Mouse (Mus musculus) heart, embryonic 11.5 days (tissue): ENCODE measurements around the gene Tmem254a. TPM values are rescaled to one million over a fixed set of nuclear protein-coding genes. Genes with fewer than 3 reads are reported as not detected.
"Not testable (repeated sequence)": the region's sequence is repeated elsewhere in the genome, so short reads cannot be mapped to it uniquely, and the experiment has no call there.

Experiments used
- ATAC-seq: fragments of 200-750 bp; cut with Nextera tagmentation; replicated peaks from 2 replicates; pipeline ENCODE4 v1.8.0; 2017; ENCODE audit warnings: moderate library complexity; ENCODE audit not compliant: insufficient number of reproducible peaks, low FRiP score, low TSS enrichment
- H3K27ac ChIP-seq: fragments of 300-500 bp; sonication (generic); 2 replicates; pipeline ENCODE4 v1.5.1; 2014; ENCODE audit warnings: mild to moderate bottlenecking, low read depth, low read length
- H3K27me3 ChIP-seq: fragments of 300-500 bp; sonication (generic); 2 replicates; pipeline ENCODE4 v1.6.1; 2014; ENCODE audit warnings: mild to moderate bottlenecking, low read length, mixed read lengths; ENCODE audit not compliant: control insufficient read depth, insufficient read depth
- H3K36me3 ChIP-seq: fragments of 300-500 bp; sonication (generic); 2 replicates; pipeline ENCODE4 v1.6.1; 2014; ENCODE audit warnings: mild to moderate bottlenecking, low read length, moderate library complexity, mixed read lengths; ENCODE audit not compliant: control insufficient read depth, insufficient read depth
- H3K4me1 ChIP-seq: fragments of 300-500 bp; sonication (generic); 2 replicates; pipeline ENCODE4 v1.6.1; 2014; ENCODE audit warnings: low read length; ENCODE audit not compliant: control insufficient read depth, insufficient read depth
- H3K4me2 ChIP-seq: fragments of 300-500 bp; sonication (generic); 2 replicates; pipeline ENCODE4 v1.6.1; 2014; ENCODE audit warnings: mild to moderate bottlenecking, moderate library complexity
- H3K4me3 ChIP-seq: fragments of 300-500 bp; sonication (generic); 2 replicates; pipeline ENCODE4 v1.5.1; 2014; ENCODE audit warnings: low read depth, low read length
- H3K9ac ChIP-seq: fragments of 300-500 bp; sonication (generic); 2 replicates; pipeline ENCODE4 v1.6.1; 2014; ENCODE audit warnings: mild to moderate bottlenecking, low read depth, low read length, moderate library complexity
- H3K9me3 ChIP-seq: fragments of 300-500 bp; sonication (generic); replicated peaks from 2 replicates; pipeline ENCODE4 v1.6.1; 2016; ENCODE audit warnings: low read length; ENCODE audit not compliant: control insufficient read depth
- WGBS: fragments of 180-500 bp; shearing (Covaris S2); extraction: QIAGEN DNeasy Blood & Tissue Kit; methylation state at CpG from one replicate; pipeline ENCODE4 v1.1.7; 2014; ENCODE audit not compliant: insufficient replicate concordance; 5-methylcytosine and 5-hydroxymethylcytosine counted together
- polyA plus RNA-seq: library from polyadenylated mRNA; unstranded; fragments of >200 nt; fragmentation: Nextera tagmentation; extraction: Ambion mirVana; gene quantifications from 2 replicates; pipeline ENCODE4 v1.2.1, GENCODE M21; 2014

Gene Tmem254a
- polyA plus RNA-seq, result 1.4 and 3.7 TPM in 2 replicates

- H3K27me3 ChIP-seq, ATAC-seq, H3K27ac ChIP-seq, H3K4me3 ChIP-seq, H3K4me1 ChIP-seq, H3K9ac ChIP-seq, H3K36me3 ChIP-seq, H3K9me3 ChIP-seq, H3K4me2 ChIP-seq: not testable (repeated sequence)
- no CpG with 5 or more reads among the region's 10 CpGs for WGBS
These were observed at the start of gene Tmem254a for GRCm38 (mm10) chr14:25927562-25927881. Gene Tmem254a (minus strand): TSS chr14:25927672.

GRCm38 (mm10) chr14:25957861-25958260 is 30.4 kb upstream of the Tmem254a start:
- ATAC-seq, H3K4me1 ChIP-seq, H3K27ac ChIP-seq, H3K27me3 ChIP-seq, H3K4me2 ChIP-seq, H3K4me3 ChIP-seq, H3K9me3 ChIP-seq, H3K9ac ChIP-seq, H3K36me3 ChIP-seq: not testable (repeated sequence)
- WGBS, result no CpG with 5 or more reads among the region's 3 CpGs

- H3K4me3 ChIP-seq, H3K9me3 ChIP-seq, H3K27ac ChIP-seq, H3K4me1 ChIP-seq, H3K9ac ChIP-seq, H3K36me3 ChIP-seq, H3K4me2 ChIP-seq, ATAC-seq, H3K27me3 ChIP-seq: not testable (repeated sequence)
- WGBS, result no CpG with 5 or more reads among the region's 8 CpGs
These were observed 10.5 kb upstream of the Tmem254a start, which contains the start of gene Cphx1 for GRCm38 (mm10) chr14:25938004-25938403. Gene Cphx1 (plus strand): TSS chr14:25938304.

GRCm38 (mm10) chr14:25936867-25937630 is 9.6 kb upstream of the Tmem254a start:
- not testable (repeated sequence) for H3K4me3 ChIP-seq, H3K36me3 ChIP-seq, ATAC-seq, H3K27ac ChIP-seq, H3K9ac ChIP-seq, H3K27me3 ChIP-seq, H3K4me1 ChIP-seq, H3K9me3 ChIP-seq, H3K4me2 ChIP-seq
- no CpG with 5 or more reads among the region's 5 CpGs for whole genome bisulfite sequencing

GRCm38 (mm10) chr14:25926814-25927561 is 484 bp downstream of the Tmem254a start:
- H3K36me3 ChIP-seq, ATAC-seq, H3K4me3 ChIP-seq, H3K27ac ChIP-seq, H3K4me2 ChIP-seq, H3K27me3 ChIP-seq, H3K9ac ChIP-seq, H3K9me3 ChIP-seq, H3K4me1 ChIP-seq: not testable (repeated sequence)
- WGBS, result no CpG with 5 or more reads among the region's 44 CpGs

GRCm38 (mm10) chr14:25918427-25919170 is 8.9 kb downstream of the Tmem254a start:
- not testable (repeated sequence) for H3K9ac ChIP-seq, H3K4me3 ChIP-seq, H3K4me2 ChIP-seq, H3K4me1 ChIP-seq, H3K9me3 ChIP-seq, H3K36me3 ChIP-seq, H3K27ac ChIP-seq, H3K27me3 ChIP-seq, ATAC-seq
- WGBS, result no CpG with 5 or more reads among the region's 5 CpGs

GRCm38 (mm10) chr14:25908976-25909375 is 18.5 kb downstream of the Tmem254a start:
- H3K4me2 ChIP-seq, ATAC-seq, H3K9ac ChIP-seq, H3K4me3 ChIP-seq, H3K36me3 ChIP-seq, H3K27me3 ChIP-seq, H3K9me3 ChIP-seq, H3K27ac ChIP-seq, H3K4me1 ChIP-seq: not testable (repeated sequence)
- WGBS, result no CpG with 5 or more reads among the region's 8 CpGs

- not testable (repeated sequence) for H3K27me3 ChIP-seq, H3K36me3 ChIP-seq, H3K4me1 ChIP-seq, H3K9ac ChIP-seq, H3K4me2 ChIP-seq, H3K9me3 ChIP-seq, H3K27ac ChIP-seq, ATAC-seq, H3K4me3 ChIP-seq
- no CpG with 5 or more reads among the region's 9 CpGs for WGBS
These were observed 20.2 kb downstream of the Tmem254a start for GRCm38 (mm10) chr14:25907272-25907671.
